Comparison of ENCODE assay signal across 17 mouse cellular contexts in the genomic region with DNA sequence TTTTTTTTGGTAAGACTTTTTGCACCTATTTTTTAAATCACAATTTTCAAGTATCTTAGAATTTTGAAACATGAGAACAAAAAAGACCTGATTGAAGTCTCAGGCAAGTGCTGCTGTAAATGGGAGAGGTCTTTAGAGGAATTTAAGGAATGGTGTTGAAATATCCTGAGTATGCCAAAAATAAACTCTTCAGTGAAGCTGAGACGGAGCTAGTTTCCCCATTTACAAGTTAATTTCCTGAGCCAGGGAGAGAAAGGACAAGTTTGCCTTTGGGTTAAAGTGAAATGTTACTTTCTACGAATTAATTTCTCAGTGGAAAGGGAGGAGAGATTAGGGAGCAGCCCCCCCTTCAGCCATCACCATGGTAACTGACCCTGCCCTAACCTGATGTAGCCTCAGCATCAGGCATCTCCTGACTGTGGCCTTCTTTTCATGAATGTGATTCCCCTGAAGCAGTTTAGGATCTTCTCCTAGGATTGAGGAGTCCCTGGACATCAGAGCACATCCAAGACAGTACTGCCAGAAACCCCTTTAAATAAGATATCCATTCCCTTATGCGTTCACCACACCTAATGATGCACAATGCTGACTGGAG. TPM values are rescaled to one million over a fixed set of nuclear protein-coding genes. Genes with fewer than 3 reads are reported as not detected.
DNase-seq lines count a peak whose midpoint lies in the region; ATAC-seq lines count a peak whose summit lies in the region.
"Had no signal": no experiment of that assay in that cellular context is flagged by ENCODE, and none has a peak within 500 bp of the region (broad histone marks: within the 10 kb centered on the region; RNA-seq: fewer than 3 reads in every experiment).

No protein-coding gene starts in this region.

- H3K9ac ChIP-seq in limb, embryonic 12.5 days (replicated peaks) = no peak overlapping the region
- H3K9ac ChIP-seq: embryonic facial prominence, embryonic 13.5 days; forebrain, embryonic 13.5 days; neural tube, embryonic 13.5 days had no signal

- DNase-seq in heart, embryonic 10.5 days (ENCODE audit: low spot score) = no peak
- DNase-seq in heart, postnatal 4 days = no peak
- DNase-seq in limb, embryonic 10.5 days (ENCODE audit: low spot score) = no peak
- peak; percentile 51 for DNase-seq in 3T3-L1 (ENCODE audit: low read depth, low spot score)
- peak; percentile 7 for DNase-seq in forelimb bud, embryonic 11.5 days (ENCODE audit: low read depth, low spot score)
- no peak for DNase-seq in T-cell, adult 2 months (ENCODE audit: low spot score)
- DNase-seq: adrenal gland, postnatal 25 days; cerebellum, postnatal 10 days; kidney, postnatal 4 days; retina, postnatal 1 day; thymus, postnatal 4 days had no signal

- no peak for ATAC-seq in limb, embryonic 12.5 days (ENCODE audit: insufficient number of reproducible peaks, insufficient read depth, low FRiP score, low TSS enrichment, low read depth)
- ATAC-seq: forebrain, embryonic 13.5 days; midbrain, embryonic 16.5 days had no signal

- H3K9me3 ChIP-seq in heart, embryonic 10.5 days = no peaks in the 10 kb centered on the region
- no peaks in the 10 kb centered on the region for H3K9me3 ChIP-seq in limb, embryonic 12.5 days
- H3K9me3 ChIP-seq in limb, embryonic 10.5 days (replicated peaks) = no peaks in the 10 kb centered on the region
- H3K9me3 ChIP-seq: embryonic facial prominence, embryonic 13.5 days; forebrain, embryonic 13.5 days; G1E; neural tube, embryonic 13.5 days had no signal

- peaks cover 13% of the 10 kb centered on the region for H3K4me1 ChIP-seq in heart, embryonic 10.5 days
- peaks cover 17% of the 10 kb centered on the region for H3K4me1 ChIP-seq in limb, embryonic 12.5 days (replicated peaks)
- H3K4me1 ChIP-seq in limb, embryonic 10.5 days = peaks cover 8% of the 10 kb centered on the region; the same call in 1 of the 2 replicates

- no peak overlapping the region for H3K4me2 ChIP-seq in limb, embryonic 12.5 days
- H3K4me2 ChIP-seq: embryonic facial prominence, embryonic 13.5 days; forebrain, embryonic 13.5 days; neural tube, embryonic 13.5 days had no signal

- H3K36me3 ChIP-seq in heart, embryonic 10.5 days = no peaks in the 10 kb centered on the region
- no peaks in the 10 kb centered on the region for H3K36me3 ChIP-seq in limb, embryonic 12.5 days
- H3K36me3 ChIP-seq in limb, embryonic 10.5 days = no peaks in the 10 kb centered on the region
- H3K36me3 ChIP-seq: embryonic facial prominence, embryonic 13.5 days; G1E; neural tube, embryonic 13.5 days had no signal

- H3K4me3 ChIP-seq in heart, embryonic 10.5 days = no peak overlapping the region
- no peak overlapping the region for H3K4me3 ChIP-seq in limb, embryonic 12.5 days (replicated peaks)
- H3K4me3 ChIP-seq in limb, embryonic 10.5 days = no peak overlapping the region
- H3K4me3 ChIP-seq: embryonic facial prominence, embryonic 13.5 days; forebrain, embryonic 13.5 days; neural tube, embryonic 13.5 days had no signal

- no peaks in the 10 kb centered on the region for H3K27me3 ChIP-seq in heart, embryonic 10.5 days (ENCODE audit: insufficient read depth, poor library complexity, severe bottlenecking)
- no peaks in the 10 kb centered on the region for H3K27me3 ChIP-seq in limb, embryonic 12.5 days
- no peaks in the 10 kb centered on the region for H3K27me3 ChIP-seq in limb, embryonic 10.5 days (ENCODE audit: low read depth, poor library complexity, severe bottlenecking)
- H3K27me3 ChIP-seq: embryonic facial prominence, embryonic 13.5 days; forebrain, embryonic 13.5 days; neural tube, embryonic 13.5 days had no signal

- peak overlapping the region; percentile 32; the same call in 1 of the 2 replicates for H3K27ac ChIP-seq in heart, embryonic 10.5 days
- peak overlapping the region; percentile 53; the same call in 1 of the 2 replicates for H3K27ac ChIP-seq in limb, embryonic 12.5 days
- H3K27ac ChIP-seq in limb, embryonic 10.5 days = no peak overlapping the region
- H3K27ac ChIP-seq: forebrain, embryonic 13.5 days; neural tube, embryonic 13.5 days had no signal

- WGBS in heart, embryonic 10.5 days = 44% methylated on average over 3 of the region's 3 CpGs
- 44% methylated on average over 3 of the region's 3 CpGs for WGBS in limb, embryonic 12.5 days
- WGBS in limb, embryonic 10.5 days = 60% methylated on average over 3 of the region's 3 CpGs

RNA-seq across cellular contexts. Expression of gene Plekhh2, which starts 18.6 kb away (rescaled TPM):
- polyA plus RNA-seq in heart, embryonic 10.5 days (2016; fragmentation: Nextera tagmentation; extraction: Ambion mirVana) = 3.6 and 3.9 TPM in 2 replicates
- 1 to 10 TPM; 6.3 to 6.4 TPM for total RNA-seq in heart, postnatal 4 days (2021)
- 6.7 and 7.0 TPM in 2 replicates for polyA plus RNA-seq in limb, embryonic 12.5 days (2016; fragmentation: Nextera tagmentation; extraction: Ambion mirVana)
- 3.9 and 5.0 TPM in 2 replicates for polyA plus RNA-seq in limb, embryonic 10.5 days (2016; fragmentation: Nextera tagmentation; extraction: Ambion mirVana)

Comparison
In these comparisons a context has a peak if more than half of its experiments do, and no peak if none do; other contexts are left out.
1. DNase-seq: peak in 3T3-L1 (single experiment) and forelimb bud, embryonic 11.5 days (single experiment); none in heart, embryonic 10.5 days (single experiment), heart, postnatal 4 days (single experiment), limb, embryonic 10.5 days (single experiment) and T-cell, adult 2 months (single experiment).